Mouse (Mus musculus): ENCODE measurements around the gene Vmn2r36. TPM values are rescaled to one million over a fixed set of nuclear protein-coding genes. Genes with fewer than 3 reads are reported as not detected.
"Not testable (repeated sequence)": the region's sequence is repeated elsewhere in the genome, so short reads cannot be mapped to it uniquely, and the experiment has no call there.

The Vmn2r36 gene
- total RNA-seq (2012; rRNA removed) (not detected in 2 replicates), total RNA-seq (2014; rRNA removed) (not detected in 2 replicates), polyA plus RNA-seq (2012; ENCODE audit: insufficient read length, low read depth) (not detected in 2 replicates)

GRCm38 (mm10) chr7:7902395-7902794, at the start of gene Vmn2r36:
Gene Vmn2r36 (minus strand): TSS chr7:7902495.
- H3K9ac ChIP-seq (ENCODE audit: insufficient read depth, low read depth); H3K27ac ChIP-seq (ENCODE audit: insufficient read depth, low read depth); DNase-seq (ENCODE audit: extremely low read depth); H3K79me2 ChIP-seq (replicated peaks; ENCODE audit: control insufficient read depth, extremely low read depth, insufficient read depth, poor library complexity, severe bottlenecking); in situ Hi-C loops (cut with MboI; ENCODE audit: low pct_ligation_motif_present, low pct_unique_long_range_greater_than_20kb, low sequenced_read_pairs); H3K4me3 ChIP-seq (replicated peaks in 1 of 3; ENCODE audit: low read depth in 2 of 3, low read length in 2 of 3, poor library complexity in 1 of 3); H3K4me1 ChIP-seq (ENCODE audit: control insufficient read depth in 1 of 2, insufficient read depth in 2 of 2); H3K4me2 ChIP-seq (ENCODE audit: insufficient read depth, low read depth, poor library complexity, severe bottlenecking); H3K36me3 ChIP-seq (replicated peaks in 1 of 2; ENCODE audit: control insufficient read depth in 1 of 2, insufficient read depth in 1 of 2, low read length in 1 of 2); dilution Hi-C loops (cut with MboI; ENCODE audit: extremely low pct_ligation_motif_present, extremely low pct_unique_long_range_greater_than_20kb, low sequenced_read_pairs); H3K27me3 ChIP-seq (replicated peaks); H3K9me3 ChIP-seq (replicated peaks; ENCODE audit: low read length): not testable (repeated sequence)

Other genes with a start within 250 kb of the Vmn2r36 start
- not detected in 2 replicates for gene Vmn2r34, start 213.0 kb downstream of the Vmn2r36 start, total RNA-seq (2012; rRNA removed)
- not detected in 2 replicates for gene Vmn2r34, start 213.0 kb downstream of the Vmn2r36 start, total RNA-seq (2014; rRNA removed)
- not detected in 2 replicates for gene Vmn2r34, start 213.0 kb downstream of the Vmn2r36 start, polyA plus RNA-seq (2012; ENCODE audit: insufficient read length, low read depth)
- not detected in 2 replicates for gene Vmn2r35, start 82.6 kb downstream of the Vmn2r36 start, total RNA-seq (2012; rRNA removed)
- not detected in 2 replicates for gene Vmn2r35, start 82.6 kb downstream of the Vmn2r36 start, total RNA-seq (2014; rRNA removed)
- not detected in 2 replicates for gene Vmn2r35, start 82.6 kb downstream of the Vmn2r36 start, polyA plus RNA-seq (2012; ENCODE audit: insufficient read length, low read depth)

Measured in CH12.LX (cell line).